Mouse (Mus musculus) gastrocnemius, postnatal 36 days (tissue): Measurements from ENCODE around the gene Olfr643. TPM values are rescaled to one million over a fixed set of nuclear protein-coding genes. Genes with fewer than 3 reads are reported as not detected.

ENCODE experiments used
- DNase-seq, 2 experiments: peaks; one replicate each; pipeline ENCODE4 v3.0.0; 2022
- intact Hi-C: fragments of 180-260 bp; cut with DNase I; formaldehyde crosslinking; loops from one replicate; pipeline ENCODE4 v1.15.1; 2025
- long read RNA-seq, 2 experiments: library from polyadenylated mRNA; stranded (forward); transcript quantifications; one replicate each; pipeline ENCODE4 v2.0.0; 2021
- total RNA-seq, 2 experiments: library from RNA; stranded (reverse); gene quantifications; 2 replicates each; pipeline ENCODE4 v1.2.3; 2021

Olfr643 gene
- total RNA-seq = not detected
- long read RNA-seq, experiment 1 = 0 reads
- long read RNA-seq, experiment 2 = 0 reads

DNA sequence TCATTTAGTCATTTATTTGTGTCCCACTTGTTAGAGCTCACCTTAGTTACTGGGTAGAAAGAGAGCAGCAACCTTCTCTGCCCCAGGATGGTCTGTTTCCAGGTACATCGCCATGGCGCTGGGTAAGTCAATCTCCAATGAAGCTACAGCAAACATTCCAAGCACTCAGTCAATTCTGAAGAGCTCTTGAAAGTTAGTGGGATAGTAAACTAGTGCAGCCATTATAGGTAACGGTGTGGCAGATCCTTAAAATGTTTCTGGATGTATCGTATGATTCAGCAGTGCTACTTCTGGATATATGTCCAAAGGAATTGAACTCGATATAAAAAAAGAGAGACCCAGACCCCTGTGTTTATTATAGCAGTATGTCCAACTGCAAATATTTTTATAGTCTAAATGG lies at the start of gene Olfr643:
TSS of gene Olfr643 (minus strand) at position 101 of the 400 bp plus-strand sequence.
- intact Hi-C loops = no loop called here
- DNase-seq = no peak

DNA sequence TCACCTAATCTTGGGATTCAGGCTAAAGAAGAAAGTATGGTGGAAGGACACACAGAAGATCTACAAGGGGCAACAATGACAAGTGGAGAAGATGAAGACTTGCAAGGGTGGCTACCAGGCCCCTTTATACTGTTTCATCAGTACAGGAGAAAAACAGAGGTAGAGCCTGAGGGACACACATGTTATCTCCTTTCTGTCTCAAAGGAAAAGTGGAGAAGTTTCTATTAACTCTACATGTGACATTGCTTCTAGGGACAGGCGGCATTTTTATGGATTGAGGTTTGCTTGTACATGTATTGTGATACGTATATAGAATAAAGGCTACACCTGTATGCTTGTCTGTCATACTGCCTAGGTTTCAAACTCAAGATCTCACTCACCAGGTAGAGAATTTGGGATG lies 46.1 kb upstream of the Olfr643 start, which contains the start of gene Olfr648:
TSS of gene Olfr648 (minus strand) at position 101 of the 400 bp plus-strand sequence.
- no peak for DNase-seq
- intact Hi-C loops = no loop called here

DNA sequence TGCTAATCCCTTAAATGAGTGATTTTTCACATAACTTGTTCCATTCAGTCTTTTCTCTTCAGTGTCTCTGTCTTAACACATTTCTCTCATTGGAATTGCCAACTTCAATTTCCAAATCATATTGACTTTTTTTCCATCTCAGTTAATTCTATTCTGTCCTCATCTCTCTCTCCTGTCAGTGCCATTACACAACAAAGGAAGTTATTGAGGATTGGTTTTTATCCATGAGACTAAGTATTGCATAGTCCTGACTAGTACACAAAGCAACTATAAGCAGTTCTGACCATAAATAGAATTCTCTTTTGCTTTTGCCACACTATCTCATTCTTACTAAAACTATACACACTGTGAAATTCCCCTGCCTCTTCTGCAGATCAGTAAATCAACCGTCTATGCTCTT lies 41.9 kb upstream of the Olfr643 start:
- DNase-seq = no peak
- intact Hi-C loops = no loop called here

DNA sequence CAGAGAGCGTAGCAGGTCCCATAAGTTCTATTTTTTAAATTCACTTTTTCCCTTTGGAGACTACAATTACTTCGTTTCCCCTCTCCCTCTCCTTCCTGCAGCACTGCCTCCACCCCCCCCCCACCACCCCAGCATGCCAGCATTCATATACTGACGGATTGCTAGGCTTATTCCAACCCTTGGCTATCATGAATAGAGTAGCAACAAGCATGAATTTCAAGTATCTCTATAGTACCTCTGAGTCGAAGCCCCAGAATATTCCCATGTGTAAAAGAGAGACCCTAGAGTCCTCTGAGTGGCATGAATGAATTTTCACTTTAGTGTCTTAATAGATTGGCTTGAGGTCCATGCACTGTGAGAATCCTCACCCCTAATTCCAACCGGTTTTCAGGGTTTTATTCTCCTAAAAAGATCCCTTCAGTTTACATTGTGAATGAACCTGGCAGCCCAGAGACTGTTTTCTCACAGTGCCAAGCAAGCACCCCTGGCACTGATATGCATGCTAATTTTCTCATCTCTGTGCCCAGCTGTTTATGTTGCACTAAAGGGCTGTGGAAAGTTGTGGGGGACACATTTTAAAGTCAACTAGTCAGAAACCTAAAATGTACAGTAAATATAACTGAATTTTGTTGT lies 41.3 kb upstream of the Olfr643 start:
- DNase-seq = no peak
- intact Hi-C loops = no loop called here

DNA sequence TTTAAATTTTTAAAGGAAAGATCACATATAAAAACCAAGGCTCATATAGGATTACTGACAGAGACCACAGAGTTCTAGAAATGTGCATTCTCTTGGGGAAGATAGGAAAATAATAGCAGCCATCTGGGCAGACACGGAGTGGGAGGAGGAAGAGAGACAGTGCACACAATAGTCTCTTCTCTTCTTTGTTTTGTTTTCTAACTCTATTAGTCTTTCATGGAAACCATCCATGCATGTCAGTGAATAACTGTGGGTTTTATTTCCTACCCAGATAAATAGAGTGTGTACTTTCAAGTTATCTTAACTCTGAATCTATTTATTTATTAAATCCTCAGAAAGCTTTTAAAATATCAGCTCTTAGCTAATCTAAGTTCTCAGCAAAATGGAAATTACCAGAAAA lies 37.9 kb upstream of the Olfr643 start:
- DNase-seq = no peak
- intact Hi-C loops = no loop called here

DNA sequence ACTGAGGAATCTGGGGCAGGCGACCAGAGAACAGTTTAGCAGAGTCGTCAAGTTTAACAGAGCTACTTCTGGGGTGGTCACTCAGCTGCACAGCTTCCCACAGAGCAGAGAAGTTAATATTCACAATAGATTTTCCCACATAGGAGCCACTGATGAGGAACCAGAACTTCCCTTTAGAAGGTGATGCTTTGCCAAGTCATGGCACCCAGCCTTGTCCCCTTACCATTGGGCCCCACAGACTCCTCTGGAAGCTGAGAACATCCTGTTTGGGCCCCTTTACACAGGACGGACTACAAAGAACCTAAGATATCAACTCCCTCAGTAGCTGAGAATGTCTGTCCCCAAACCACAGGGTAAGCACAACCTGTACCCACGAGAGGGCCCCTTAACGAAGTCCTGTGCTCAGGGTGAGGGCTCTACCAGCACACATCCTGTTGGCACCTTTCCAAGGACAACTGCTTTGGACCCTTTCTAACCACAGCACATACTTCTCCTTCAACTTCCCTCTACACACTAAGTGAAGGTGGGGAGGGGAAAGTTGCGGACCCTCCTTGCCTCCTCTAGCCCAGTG lies 32.5 kb upstream of the Olfr643 start:
- intact Hi-C loops = no loop called here
- no peak for DNase-seq

DNA sequence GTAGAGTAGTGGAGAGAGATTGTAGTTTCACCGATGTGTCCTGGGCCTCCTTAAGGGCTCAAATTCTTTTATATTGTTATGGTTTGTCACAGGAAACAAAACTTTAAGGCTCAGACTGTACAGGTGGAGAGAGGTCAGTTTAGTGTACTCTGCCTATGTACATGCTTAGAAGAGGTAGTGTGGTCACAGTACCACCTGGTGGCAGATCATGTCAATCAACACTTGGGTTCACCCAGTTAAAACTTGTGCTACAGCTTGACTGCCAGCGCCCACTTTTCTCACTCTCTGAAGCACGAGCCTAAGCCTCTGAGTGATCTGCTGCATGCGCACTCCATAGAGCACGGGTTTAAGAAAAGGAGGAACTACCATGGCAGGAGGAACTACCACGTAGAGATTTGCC lies 29.9 kb upstream of the Olfr643 start:
- DNase-seq = no peak
- intact Hi-C loops = no loop called here

DNA sequence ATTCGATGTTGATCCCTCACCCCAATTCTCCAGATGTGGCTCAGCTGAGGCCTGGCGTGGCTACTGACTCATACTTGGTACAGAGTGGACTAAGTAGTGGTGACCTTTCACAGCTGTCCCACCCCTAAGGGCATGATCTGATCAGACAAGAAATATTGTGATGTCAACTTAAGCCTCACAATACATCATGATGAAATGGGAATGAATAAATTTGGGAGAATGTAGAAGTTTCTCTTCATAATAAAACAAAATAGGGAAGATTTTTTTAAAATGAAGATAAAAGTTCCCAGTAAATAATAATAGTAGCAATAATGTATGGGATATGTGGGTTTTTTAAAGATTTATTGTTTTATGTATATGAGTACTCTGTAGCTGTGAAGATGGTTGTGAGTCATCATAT lies 13.3 kb upstream of the Olfr643 start, which contains the start of gene Ubqlnl:
TSS of gene Ubqlnl (minus strand) at position 101 of the 400 bp plus-strand sequence.
- no peak for DNase-seq
- intact Hi-C loops = no loop called here

DNA sequence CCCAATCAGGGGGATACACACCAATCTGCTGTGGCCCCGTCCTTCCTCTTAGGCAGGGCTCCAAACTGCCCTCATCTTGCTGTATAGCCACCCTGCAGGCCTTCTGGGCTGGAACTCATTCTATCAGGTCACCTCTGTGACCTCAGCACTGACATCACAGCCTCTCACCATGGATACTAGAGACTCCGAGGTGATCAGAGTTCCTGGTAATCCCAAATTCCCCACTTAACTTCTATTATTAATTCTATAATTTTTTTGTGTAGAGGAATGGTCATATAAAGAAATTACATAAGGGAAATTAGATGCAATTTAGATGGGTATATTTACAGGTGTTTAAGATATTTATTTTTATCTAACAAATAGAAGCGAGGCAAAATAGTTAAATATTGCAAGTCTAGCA lies 6.0 kb upstream of the Olfr643 start, which contains the start of gene Ubqln3:
TSS of gene Ubqln3 (minus strand) at position 101 of the 400 bp plus-strand sequence.
- no peak for DNase-seq
- intact Hi-C loops = no loop called here

DNA sequence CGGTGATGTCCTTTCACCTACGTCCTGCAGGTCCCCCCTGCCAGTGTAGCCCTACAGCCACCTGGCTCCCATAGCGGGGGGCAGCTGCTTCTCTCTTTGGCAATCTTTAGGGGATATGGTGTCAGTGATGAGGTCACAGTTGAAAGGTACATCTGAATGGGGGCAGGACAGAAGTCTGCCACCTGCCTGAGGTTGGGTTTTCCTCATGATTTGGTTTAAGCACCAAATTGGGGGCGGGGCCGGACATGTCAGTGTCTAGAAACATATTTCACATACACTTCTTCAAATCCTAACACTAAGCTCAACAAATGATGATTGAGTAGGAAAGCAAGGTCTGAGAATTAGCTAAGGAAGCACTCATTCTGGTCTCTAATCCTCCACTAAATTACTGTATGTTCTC lies 7.5 kb downstream of the Olfr643 start, which contains the start of gene Ubqln5:
TSS of gene Ubqln5 (minus strand) at position 101 of the 400 bp plus-strand sequence.
- DNase-seq = no peak
- intact Hi-C loops = no loop called here

DNA sequence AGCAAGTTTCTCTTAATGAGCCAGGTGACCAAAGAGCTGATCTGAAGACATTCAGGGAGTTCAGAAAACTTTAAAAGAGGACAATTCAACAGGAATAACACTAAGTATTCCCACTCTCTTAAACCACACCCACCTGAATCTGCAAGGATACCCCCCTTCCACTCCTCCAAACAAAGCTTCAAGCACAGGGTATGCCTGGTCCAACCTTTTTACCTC lies 32.5 kb downstream of the Olfr643 start, which contains the start of gene Olfr646:
TSS of gene Olfr646 (plus strand) at position 117 of the 216 bp plus-strand sequence.
- DNase-seq = no peak
- intact Hi-C loops = no loop called here

DNA sequence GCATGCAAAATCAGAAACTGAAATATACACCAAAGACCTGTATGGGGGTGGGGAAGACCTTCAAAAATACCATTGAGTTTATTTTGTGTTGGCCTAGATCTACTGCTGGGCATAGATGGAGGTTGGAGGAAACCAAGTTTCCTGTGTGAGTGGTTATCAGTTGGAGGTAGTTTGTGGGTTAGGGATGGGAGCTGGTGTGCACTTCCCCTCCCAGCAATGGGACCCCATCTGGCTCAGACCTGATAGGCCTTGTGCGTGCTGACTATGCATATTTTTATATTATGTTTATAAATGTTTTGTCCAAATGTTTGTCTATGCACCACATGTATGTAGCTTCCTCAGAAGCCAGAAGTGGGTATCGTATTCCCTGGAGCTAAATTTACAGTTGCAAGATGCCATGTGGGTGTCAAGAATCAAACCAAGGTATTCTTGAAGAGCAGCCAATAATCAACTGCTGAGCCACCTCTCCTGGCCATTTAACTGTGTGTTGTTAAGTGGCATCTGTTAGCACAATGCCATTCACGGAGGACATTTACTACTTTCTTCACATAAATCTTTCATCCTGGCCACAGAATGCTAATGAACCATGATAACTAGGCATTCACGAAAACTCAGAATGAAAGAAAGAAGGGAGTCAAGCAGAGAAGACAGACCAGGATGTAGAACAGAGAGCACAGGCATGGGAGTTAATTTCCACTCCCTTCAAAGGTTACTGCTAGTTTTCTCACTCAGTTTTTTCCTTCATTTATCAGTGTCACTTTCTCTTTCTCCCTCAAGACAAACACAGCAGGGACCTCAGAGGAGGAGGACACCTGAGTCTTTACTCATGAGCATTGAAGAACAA lies 33.1 kb downstream of the Olfr643 start:
- intact Hi-C loops = no loop called here
- DNase-seq = no peak

DNA sequence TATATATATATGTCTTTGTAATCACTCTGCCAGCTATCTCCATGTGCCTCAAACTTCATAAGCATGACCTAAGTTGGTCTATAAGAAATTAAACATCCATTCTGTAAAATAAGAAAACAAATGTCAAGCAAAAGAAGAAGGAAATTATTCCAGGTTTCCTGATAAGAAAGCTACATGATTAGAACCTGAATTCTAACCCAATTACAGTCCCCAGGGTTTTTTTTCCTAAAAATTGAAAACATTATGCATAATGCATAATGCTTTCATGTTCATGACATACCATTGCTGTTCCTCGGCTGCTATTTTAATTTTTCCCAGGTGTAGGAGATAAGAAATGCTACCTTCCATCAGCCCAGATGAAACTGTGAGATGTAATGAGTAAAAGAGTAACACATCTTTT lies 51.8 kb downstream of the Olfr643 start, which contains the start of gene Olfr645:
TSS of gene Olfr645 (minus strand) at position 101 of the 400 bp plus-strand sequence.
- intact Hi-C loops = no loop called here
- no peak for DNase-seq

DNA sequence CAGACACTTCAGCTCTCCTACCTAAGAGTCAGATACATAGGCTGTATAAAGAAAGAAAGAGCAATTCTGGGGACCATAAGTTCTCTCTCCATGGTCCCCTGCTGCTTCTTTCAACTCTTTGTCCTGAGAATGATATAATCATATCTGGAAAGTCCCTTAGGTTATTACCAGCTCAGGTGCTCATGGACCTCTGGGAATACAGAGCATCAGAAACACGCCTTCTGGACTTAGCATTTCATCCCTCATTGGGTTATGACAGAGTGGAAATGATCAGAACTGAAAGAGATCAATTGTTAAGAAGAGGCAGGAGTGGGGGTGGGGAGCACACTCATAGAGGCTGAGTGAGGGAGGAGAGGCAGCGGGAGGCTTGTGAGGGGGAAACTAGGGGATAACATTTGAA lies 65.4 kb downstream of the Olfr643 start, which contains the start of gene Olfr644:
TSS of gene Olfr644 (minus strand) at position 101 of the 400 bp plus-strand sequence.
- intact Hi-C loops = no loop called here
- no peak for DNase-seq

DNA sequence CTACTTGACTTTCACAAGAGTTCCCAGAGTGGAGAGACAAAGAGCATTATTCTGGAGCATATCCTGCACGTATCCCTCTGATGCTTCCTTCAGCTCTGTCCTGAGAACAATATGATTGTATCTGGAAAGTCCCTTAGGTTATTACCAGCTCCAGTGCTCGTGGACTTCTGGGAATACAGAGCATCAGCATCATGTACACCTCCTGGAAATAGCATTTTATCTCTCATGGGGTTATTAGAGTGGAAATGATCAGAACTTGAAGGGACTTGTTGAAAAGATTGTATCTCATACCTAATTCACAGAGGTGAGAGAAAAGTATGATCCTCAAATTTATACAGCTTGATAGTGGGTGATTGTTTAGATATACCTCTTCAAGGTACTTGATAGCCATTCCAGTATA lies 75.9 kb downstream of the Olfr643 start, which contains the start of gene 4930516K23Rik:
TSS of gene 4930516K23Rik (minus strand) at position 101 of the 400 bp plus-strand sequence.
- no peak for DNase-seq
- intact Hi-C loops = no loop called here

DNA sequence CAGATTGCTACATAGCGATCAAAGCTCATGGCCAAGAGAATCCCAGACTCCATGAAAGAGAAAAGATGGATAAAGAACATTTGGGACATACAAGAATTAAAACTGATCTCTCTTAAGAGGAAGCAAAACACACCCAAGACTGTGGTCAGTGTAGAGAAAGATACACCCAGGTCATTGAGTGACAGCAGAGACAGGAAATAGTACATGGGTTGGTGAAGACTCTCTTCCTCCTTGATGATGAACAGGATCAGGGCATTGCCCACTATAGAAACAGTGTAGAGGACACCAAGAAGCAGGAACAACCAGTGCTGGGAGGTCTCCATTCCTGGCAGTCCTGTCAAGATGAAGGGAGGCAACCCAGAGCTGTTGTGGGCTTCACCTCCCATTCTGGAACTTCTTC lies 78.0 kb downstream of the Olfr643 start:
- intact Hi-C loops = no loop called here
- no peak for DNase-seq

DNA sequence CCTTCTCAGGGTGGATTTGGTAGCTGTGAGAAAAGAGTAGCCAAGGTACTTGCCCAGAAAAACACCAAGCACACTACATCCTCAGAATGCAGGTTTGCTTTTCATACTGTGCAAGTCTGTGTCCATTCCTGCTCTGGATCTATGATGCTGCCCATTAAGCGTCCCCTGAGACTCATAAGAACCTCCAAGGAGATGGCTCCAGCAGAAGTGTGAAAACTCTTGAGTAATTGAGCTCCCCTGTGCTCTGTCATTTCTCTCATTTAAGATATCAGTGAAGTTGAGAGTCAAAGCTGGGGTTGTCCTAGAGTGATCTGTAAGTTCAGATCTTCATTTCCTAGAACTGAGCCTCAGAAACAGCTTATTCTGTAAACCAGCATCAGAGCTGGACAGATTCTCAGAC lies 84.6 kb downstream of the Olfr643 start, which contains the start of gene Olfr642:
TSS of gene Olfr642 (minus strand) at position 101 of the 400 bp plus-strand sequence.
- intact Hi-C loops = no loop called here

DNA sequence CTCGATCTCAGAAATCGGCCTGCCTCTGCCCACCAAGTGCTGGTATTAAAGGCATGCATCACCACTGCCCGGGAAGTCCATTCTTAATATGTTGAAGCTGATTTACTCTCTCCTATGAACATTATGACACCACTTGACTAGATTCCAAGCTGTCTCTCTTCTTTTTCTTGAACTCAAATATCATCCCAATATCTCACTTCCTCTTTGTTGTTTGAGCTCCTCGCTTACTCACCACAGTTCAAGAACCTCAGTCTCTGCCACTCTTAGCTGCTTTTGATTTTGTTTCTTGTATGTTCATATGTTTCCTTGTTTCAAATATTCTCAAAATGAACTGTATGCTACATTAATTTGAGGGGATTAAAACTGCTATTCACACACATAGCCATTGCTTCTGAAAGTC lies 86.5 kb downstream of the Olfr643 start:
- intact Hi-C loops = no loop called here
- DNase-seq = no peak

More for the DNA sequence above, 84.6 kb downstream of the Olfr643 start, which contains the start of gene Olfr642:
- DNase-seq = no peak

DNA sequence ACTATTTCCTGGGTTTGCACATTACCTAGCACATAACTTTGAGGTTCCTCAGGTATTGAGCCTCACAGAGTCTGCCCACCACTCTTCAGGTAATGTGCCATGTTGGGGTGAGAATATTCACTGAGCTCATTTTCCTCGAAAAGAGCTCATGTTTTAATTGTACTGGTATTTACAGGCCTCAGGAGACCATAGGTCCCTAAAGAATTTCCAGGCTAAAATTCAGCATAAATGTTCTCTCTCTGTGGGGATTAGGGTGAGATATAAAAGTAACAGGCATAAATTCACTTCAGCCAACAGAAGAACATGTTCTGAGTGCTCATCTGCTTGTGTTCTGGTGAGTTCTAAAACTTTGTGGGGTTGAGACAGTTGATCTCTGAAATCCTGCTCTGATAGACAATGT lies 102.1 kb downstream of the Olfr643 start, which contains the start of gene Olfr641:
TSS of gene Olfr641 (plus strand) at position 301 of the 400 bp plus-strand sequence.
- no peak for DNase-seq
- intact Hi-C loops = no loop called here

DNA sequence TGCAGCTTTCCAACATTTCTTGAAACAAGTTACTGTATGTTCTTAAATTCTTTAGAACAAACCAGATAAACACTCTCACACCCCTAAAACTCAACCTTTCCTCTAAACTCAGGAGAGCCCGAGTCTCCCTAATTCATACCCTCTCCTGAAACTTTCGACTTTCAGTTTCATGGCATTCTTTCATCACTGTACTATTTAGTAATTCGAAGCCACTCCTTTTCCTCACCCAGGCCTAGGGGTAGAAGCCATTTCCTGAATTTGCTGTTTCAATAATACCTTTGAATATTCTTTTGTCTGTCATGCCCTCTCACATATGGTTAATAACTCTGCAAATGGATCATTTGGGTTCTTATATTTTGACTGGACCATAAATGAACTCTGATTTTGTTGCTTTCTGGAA lies 110.2 kb downstream of the Olfr643 start:
- DNase-seq = no peak
- intact Hi-C loops = no loop called here

DNA sequence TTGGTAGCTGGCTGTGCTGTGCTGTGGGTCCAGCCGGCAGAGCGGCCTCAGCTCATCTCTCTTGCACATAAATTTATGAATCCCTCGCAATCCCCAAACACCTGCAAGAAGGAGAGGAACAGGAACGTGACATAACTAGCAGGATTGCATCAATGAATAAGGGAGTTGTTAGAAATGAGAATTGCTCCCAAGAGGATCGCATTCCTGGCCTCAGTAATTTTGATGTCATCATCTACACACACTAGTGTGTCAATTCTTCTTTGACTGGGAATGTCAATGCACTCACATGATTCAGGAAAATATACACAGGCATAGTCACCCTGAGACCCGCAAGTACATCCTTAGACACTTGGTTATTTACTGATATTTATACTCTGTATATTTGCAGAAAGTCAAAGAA lies 111.7 kb downstream of the Olfr643 start, which contains the start of gene Olfr640:
TSS of gene Olfr640 (minus strand) at position 101 of the 400 bp plus-strand sequence.
- intact Hi-C loops = no loop called here
- DNase-seq = no peak
